Comparison of ENCODE assay signal across 8 mouse cellular contexts in the genomic region with DNA sequence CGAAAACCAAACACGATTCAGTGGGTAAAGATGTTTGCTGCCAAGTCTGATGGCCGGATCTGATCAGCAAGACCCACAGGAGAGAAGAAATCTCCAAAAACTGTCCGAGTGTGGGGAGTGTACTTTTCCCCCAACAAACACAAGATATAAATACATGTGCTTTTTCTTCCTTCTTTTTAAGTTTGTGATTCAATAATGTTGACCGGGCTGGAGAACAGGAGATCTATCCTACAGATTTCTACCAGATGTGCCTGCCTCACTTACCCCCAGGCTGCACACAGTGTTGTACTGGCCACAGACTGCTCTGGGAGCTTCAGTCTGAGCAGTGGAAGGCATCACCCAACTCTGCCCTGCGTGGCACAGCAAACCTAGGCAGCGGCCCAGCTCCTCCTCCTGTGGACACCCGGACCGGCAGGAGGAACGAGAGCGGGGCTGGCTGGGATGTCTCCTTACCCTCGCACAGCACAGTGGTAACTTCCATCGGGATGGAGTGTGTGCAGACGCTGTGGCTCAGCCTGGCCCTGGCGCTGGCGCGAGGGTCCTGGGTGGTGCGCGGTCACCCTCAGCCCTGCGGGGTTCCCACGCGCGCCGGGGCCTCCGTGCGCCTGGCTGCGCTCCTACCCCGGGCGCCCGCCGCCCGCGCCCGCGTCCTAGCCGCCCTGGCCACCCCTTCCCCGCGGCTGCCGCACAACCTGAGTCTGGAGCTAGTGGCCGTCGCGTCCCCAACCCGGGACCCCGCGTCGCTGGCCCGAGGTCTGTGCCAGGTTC. TPM values are rescaled to one million over a fixed set of nuclear protein-coding genes. Genes with fewer than 3 reads are reported as not detected.
DNase-seq lines count a peak whose midpoint lies in the region; ATAC-seq and TF ChIP-seq lines count a peak whose summit lies in the region.

A gene (plus strand): TSS at position 301 of the 768 bp plus-strand sequence.

- no peaks in the 10 kb centered on the region for H3K4me1 ChIP-seq in lung, embryonic 14.5 days (ENCODE audit: insufficient read depth)
- H3K4me1 ChIP-seq in intestine, postnatal 0 days (replicated peaks; ENCODE audit: control insufficient read depth, insufficient read depth, low read length) = no peaks in the 10 kb centered on the region
- 0 out of 2 replicates have a peak, but pooled peaks cover 6% of the 10 kb centered on the region for H3K4me1 ChIP-seq in neural tube, embryonic 14.5 days (ENCODE audit: control insufficient read depth, insufficient read depth, low read length)

- TF ChIP-seq CTCF in lung, embryonic 14.5 days (IDR thresholded peaks at IDR 0.05; ENCODE audit: low read depth) = no peak
- TF ChIP-seq CTCF in intestine, postnatal 0 days (IDR thresholded peaks at IDR 0.05; ENCODE audit: low read depth) = no peak

- ATAC-seq in lung, embryonic 14.5 days (ENCODE audit: insufficient read depth) = peak; percentile 27; the same call in 1 of the 2 replicates
- ATAC-seq in intestine, postnatal 0 days = no peak
- ATAC-seq in neural tube, embryonic 14.5 days (ENCODE audit: low read depth) = no peak

- H3K27me3 ChIP-seq in lung, embryonic 14.5 days (ENCODE audit: insufficient read depth, low read length) = peaks cover 17% of the 10 kb centered on the region
- peaks cover 23% of the 10 kb centered on the region for H3K27me3 ChIP-seq in intestine, postnatal 0 days (replicated peaks; ENCODE audit: control insufficient read depth, insufficient read depth, low read length)
- H3K27me3 ChIP-seq in neural tube, embryonic 14.5 days (ENCODE audit: control insufficient read depth, insufficient read depth, low read length) = peaks cover 22% of the 10 kb centered on the region

- 5% methylated on average over 47 of the region's 47 CpGs for WGBS in lung, embryonic 14.5 days
- 6% methylated on average over 47 of the region's 47 CpGs for WGBS in intestine, postnatal 0 days
- WGBS in neural tube, embryonic 14.5 days = 10% methylated on average over 39 of the region's 47 CpGs

- no peaks in the 10 kb centered on the region for H3K9me3 ChIP-seq in lung, embryonic 14.5 days (ENCODE audit: low read depth, low read length)
- no peaks in the 10 kb centered on the region for H3K9me3 ChIP-seq in intestine, postnatal 0 days (ENCODE audit: control insufficient read depth)
- no peaks in the 10 kb centered on the region for H3K9me3 ChIP-seq in neural tube, embryonic 14.5 days (ENCODE audit: control insufficient read depth, low read length)

- peak within 1 kb of the TSS; percentile 48 for H3K4me3 ChIP-seq in lung, embryonic 14.5 days (ENCODE audit: low read depth, low read length)
- H3K4me3 ChIP-seq in intestine, postnatal 0 days (ENCODE audit: low read depth, low read length) = peak within 1 kb of the TSS; percentile 29
- H3K4me3 ChIP-seq in neural tube, embryonic 14.5 days (ENCODE audit: low read depth, low read length) = peak within 1 kb of the TSS; percentile 25

- H3K36me3 ChIP-seq in lung, embryonic 14.5 days (ENCODE audit: insufficient read depth) = peaks cover 38% of the 10 kb centered on the region
- peaks cover 28% of the 10 kb centered on the region for H3K36me3 ChIP-seq in intestine, postnatal 0 days (ENCODE audit: control insufficient read depth, insufficient read depth)
- H3K36me3 ChIP-seq in neural tube, embryonic 14.5 days (ENCODE audit: control insufficient read depth, insufficient read depth, low read length) = peaks cover 18% of the 10 kb centered on the region

- peak within 1 kb of the TSS; percentile 55 for H3K9ac ChIP-seq in lung, embryonic 14.5 days
- H3K9ac ChIP-seq in intestine, postnatal 0 days (ENCODE audit: low read depth, low read length) = 0 out of 2 replicates have a peak within 1 kb of the TSS, but pooled peaks have one; percentile 17
- peak within 1 kb of the TSS; percentile 32; the same call in 1 of the 2 replicates for H3K9ac ChIP-seq in neural tube, embryonic 14.5 days (replicated peaks; ENCODE audit: low read depth, low read length)

- no peak within 1 kb of the TSS for H3K27ac ChIP-seq in lung, embryonic 14.5 days (ENCODE audit: low read depth)
- H3K27ac ChIP-seq in intestine, postnatal 0 days (ENCODE audit: low read depth, low read length) = no peak within 1 kb of the TSS
- no peak within 1 kb of the TSS for H3K27ac ChIP-seq in neural tube, embryonic 14.5 days (ENCODE audit: low read depth, low read length)

- DNase-seq in adrenal gland, postnatal 36 days = peak; percentile 24 to 43
- DNase-seq in adrenal gland, adult 2 months = no peak
- peak; percentile 42 for DNase-seq in lung, embryonic 14.5 days
- no peak for DNase-seq in lung, postnatal 4 days
- DNase-seq in left cerebral cortex, postnatal 10 days (ENCODE audit: extremely low spot score in 1 of 2, low spot score in 2 of 2) = no peak
- DNase-seq in layer of hippocampus, postnatal 36 days = no peak

- peak within 1 kb of the TSS; percentile 88 for H3K4me2 ChIP-seq in lung, embryonic 14.5 days
- H3K4me2 ChIP-seq in intestine, postnatal 0 days (replicated peaks; ENCODE audit: low read depth) = peak within 1 kb of the TSS; percentile 58
- H3K4me2 ChIP-seq in neural tube, embryonic 14.5 days (ENCODE audit: low read depth, low read length) = peak within 1 kb of the TSS; percentile 50

- intact Hi-C loops in left cerebral cortex, postnatal 10 days (cut with DNase I) = no loop called here

RNA-seq across cellular contexts. Expression of the gene that starts here (rescaled TPM):
- total RNA-seq in adrenal gland, postnatal 36 days (2021) = not detected
- total RNA-seq in adrenal gland, adult 2 months (2021) = under 1 TPM in 1 of 2 experiments, not detected in 1; 0.31 TPM
- polyA plus RNA-seq in adrenal gland, adult 2 months (2012; rRNA removed) = 0.09 and 0.17 TPM in 2 replicates
- polyA plus RNA-seq in lung, embryonic 14.5 days (2014; fragmentation: Nextera tagmentation; extraction: Ambion mirVana) = 0.30 and 0.41 TPM in 2 replicates
- 0.08 and 0.17 TPM in 2 replicates for polyA plus RNA-seq in intestine, postnatal 0 days (2015; fragmentation: Nextera tagmentation; extraction: Ambion mirVana)
- 0.43 and 0.61 TPM in 2 replicates for polyA plus RNA-seq in neural tube, embryonic 14.5 days (2014; fragmentation: Nextera tagmentation; extraction: Ambion mirVana)
- total RNA-seq in left cerebral cortex, postnatal 10 days (2021) = under 1 TPM; 0.24 to 0.28 TPM
- total RNA-seq in layer of hippocampus, postnatal 36 days (2021) = under 1 TPM; 0.10 TPM

Comparison
In these comparisons a context has a peak if more than half of its experiments do, and no peak if none do; other contexts are left out.
1. Peak in DNase-seq in adrenal gland, postnatal 36 days; RNA of the gene not detected or under 1 TPM.
2. Peak in DNase-seq, ATAC-seq, H3K4me3 ChIP-seq, H3K9ac ChIP-seq and H3K4me2 ChIP-seq in lung, embryonic 14.5 days; RNA of the gene not detected or under 1 TPM.